Mouse (Mus musculus) lung, postnatal 0 days (tissue): ENCODE results near the gene Tbc1d2b.

Source experiments
- CTCF ChIP-seq: IDR thresholded peaks from 2 replicates; pipeline ENCODE4 v1.5.1; 2016; ENCODE audit warnings: antibody characterized with exemption, mild to moderate bottlenecking
- EP300 ChIP-seq: IDR thresholded peaks from 2 replicates; pipeline ENCODE4 v1.6.1; 2016; ENCODE audit warnings: antibody characterized with exemption, mild to moderate bottlenecking, control low read depth

GRCm38 (mm10) chr9:90253181-90253580, 17.4 kb downstream of the Tbc1d2b start:
- TF ChIP-seq CTCF: no peak
- TF ChIP-seq EP300: no peak
